Comparison of ENCODE assay signal across 36 mouse cellular contexts in genomic region chr11:43636761-43637160, GRCm38 (mm10). TPM values are rescaled to one million over a fixed set of nuclear protein-coding genes. Genes with fewer than 3 reads are reported as not detected.
DNase-seq lines count a peak whose midpoint lies in the region; ATAC-seq lines count a peak whose summit lies in the region.
"Had no signal": no experiment of that assay in that cellular context is flagged by ENCODE, and none has a peak within 500 bp of the region (broad histone marks: within the 10 kb centered on the region; RNA-seq: fewer than 3 reads in every experiment).

No protein-coding gene starts in this region.

- no peak overlapping the region for H3K4me2 ChIP-seq in kidney, embryonic 15.5 days
- no peak overlapping the region for H3K4me2 ChIP-seq in hindbrain, embryonic 16.5 days (ENCODE audit: low read length)
- H3K4me2 ChIP-seq: embryonic facial prominence, embryonic 13.5 days; hindbrain, embryonic 15.5 days; midbrain, embryonic 13.5 days; neural tube, embryonic 13.5 days had no signal

- no peak overlapping the region for H3K27ac ChIP-seq in kidney, embryonic 15.5 days
- H3K27ac ChIP-seq in hindbrain, embryonic 16.5 days (ENCODE audit: low read depth, low read length), result no peak overlapping the region
- H3K27ac ChIP-seq: embryonic facial prominence, embryonic 13.5 days; hindbrain, embryonic 10.5 days; hindbrain, embryonic 15.5 days; liver, embryonic 14.5 days; macrophage; midbrain, embryonic 13.5 days; neural tube, embryonic 13.5 days had no signal

- ATAC-seq in kidney, embryonic 15.5 days (replicated peaks; ENCODE audit: low FRiP score), result no peak
- ATAC-seq in hindbrain, embryonic 16.5 days, result no peak
- ATAC-seq: CD4-positive, CD25-positive, alpha-beta regulatory T cell, adult 4 months; forebrain, embryonic 16.5 days; midbrain, embryonic 13.5 days had no signal

- no peaks in the 10 kb centered on the region for H3K36me3 ChIP-seq in kidney, embryonic 15.5 days
- no peaks in the 10 kb centered on the region for H3K36me3 ChIP-seq in hindbrain, embryonic 16.5 days (ENCODE audit: control insufficient read depth, insufficient read depth, low read length)
- H3K36me3 ChIP-seq: embryonic facial prominence, embryonic 13.5 days; hindbrain, embryonic 10.5 days; hindbrain, embryonic 15.5 days; midbrain, embryonic 13.5 days; neural tube, embryonic 13.5 days had no signal

- no peak overlapping the region for H3K9ac ChIP-seq in kidney, embryonic 15.5 days
- H3K9ac ChIP-seq in hindbrain, embryonic 16.5 days (ENCODE audit: low read depth, low read length), result no peak overlapping the region
- H3K9ac ChIP-seq: embryonic facial prominence, embryonic 13.5 days; hindbrain, embryonic 15.5 days; liver, embryonic 14.5 days; midbrain, embryonic 13.5 days; neural tube, embryonic 13.5 days had no signal

- peak; percentile 28 for DNase-seq in kidney, postnatal 10 days
- peak; percentile 17 to 26 for DNase-seq in left cerebral cortex, postnatal 36 days (ENCODE audit: low spot score in 2 of 2)
- DNase-seq in left cerebral cortex, postnatal 4 days, result no peak
- DNase-seq in right cerebral cortex, adult 2 months (ENCODE audit: low spot score in 2 of 2), result peak; percentile 27 to 41
- DNase-seq in heart, adult 9 months (ENCODE audit: low spot score in 2 of 2), result no peak
- DNase-seq: cerebellum, adult 11 months; cerebellum, adult 9-11 months; gastrocnemius, postnatal 10 days; heart, postnatal 14 days; kidney, adult 18-20 months; liver; lung, adult 2 months; lung, postnatal 10 days had no signal

- H3K4me3 ChIP-seq in kidney, embryonic 15.5 days (replicated peaks), result no peak overlapping the region
- H3K4me3 ChIP-seq in hindbrain, embryonic 16.5 days (ENCODE audit: low read length), result no peak overlapping the region
- H3K4me3 ChIP-seq: embryonic facial prominence, embryonic 13.5 days; hindbrain, embryonic 10.5 days; hindbrain, embryonic 15.5 days; midbrain, embryonic 13.5 days; neural tube, embryonic 13.5 days had no signal

- H3K9me3 ChIP-seq in kidney, embryonic 15.5 days (replicated peaks), result 0 out of 2 replicates have a peak, but pooled peaks cover 5% of the 10 kb centered on the region
- no peaks in the 10 kb centered on the region for H3K9me3 ChIP-seq in hindbrain, embryonic 16.5 days (ENCODE audit: control insufficient read depth, low read length)
- H3K9me3 ChIP-seq: embryonic facial prominence, embryonic 13.5 days; hindbrain, embryonic 15.5 days; midbrain, embryonic 13.5 days had no signal

- H3K4me1 ChIP-seq in kidney, embryonic 15.5 days, result peaks cover 30% of the 10 kb centered on the region
- peaks cover 11% of the 10 kb centered on the region for H3K4me1 ChIP-seq in hindbrain, embryonic 16.5 days (ENCODE audit: control insufficient read depth, insufficient read depth, low read depth, low read length)

- intact Hi-C loops in left cerebral cortex, postnatal 36 days (cut with DNase I), result no loop called here
- intact Hi-C loops in left cerebral cortex, postnatal 4 days (cut with DNase I), result no loop called here

- WGBS in kidney, embryonic 15.5 days, result 62% methylated on average over 4 of the region's 4 CpGs
- 75% methylated on average over 4 of the region's 4 CpGs for WGBS in hindbrain, embryonic 16.5 days

- no peaks in the 10 kb centered on the region for H3K27me3 ChIP-seq in kidney, embryonic 15.5 days
- no peaks in the 10 kb centered on the region for H3K27me3 ChIP-seq in hindbrain, embryonic 16.5 days (replicated peaks; ENCODE audit: control insufficient read depth, insufficient read depth, low read length)
- H3K27me3 ChIP-seq: embryonic facial prominence, embryonic 13.5 days; hindbrain, embryonic 15.5 days; midbrain, embryonic 13.5 days; neural tube, embryonic 13.5 days had no signal

RNA-seq across cellular contexts. Expression of gene Fabp6, which starts 35.4 kb away (rescaled TPM):
- polyA plus RNA-seq in kidney, embryonic 15.5 days (2015; fragmentation: Nextera tagmentation; extraction: Ambion mirVana), result not detected in 2 replicates
- not detected for total RNA-seq in left cerebral cortex, postnatal 36 days (2021)
- not detected for total RNA-seq in left cerebral cortex, postnatal 4 days (2021)
- polyA plus RNA-seq in hindbrain, embryonic 16.5 days (2015; fragmentation: Nextera tagmentation; extraction: Ambion mirVana), result not detected in 2 replicates
- total RNA-seq: adrenal gland, adult 18-20 months; adrenal gland, postnatal 4 days; gastrocnemius, postnatal 10 days; heart, adult 8-10 months; heart, postnatal 14 days; layer of hippocampus, adult 18-20 months; left cerebral cortex, adult 8-10 months; megakaryocyte-erythroid progenitor cell, adult 5-6 weeks had no signal
- polyA plus RNA-seq: CD4-positive, CD25-positive, alpha-beta regulatory T cell, adult 4 months; embryonic facial prominence, embryonic 13.5 days; forebrain, embryonic 11.5 days; forebrain, embryonic 16.5 days; gonadal fat pad, adult 2 months; heart, embryonic 14.5 days; hindbrain, embryonic 10.5 days; hindbrain, embryonic 15.5 days; kidney, embryonic 16.5 days; limb, embryonic 11.5 days; liver, embryonic 14.5 days; macrophage; midbrain, embryonic 13.5 days; neural tube, embryonic 13.5 days; testis, adult 2 months had no signal

RNA-seq across cellular contexts. Expression of gene Pwwp2a, which starts 45.0 kb away (rescaled TPM):
- polyA plus RNA-seq in kidney, embryonic 15.5 days (2015; fragmentation: Nextera tagmentation; extraction: Ambion mirVana), result 29.1 and 30.6 TPM in 2 replicates
- total RNA-seq in left cerebral cortex, postnatal 36 days (2021), result 10 to 100 TPM; 56.5 to 62.4 TPM
- 10 to 100 TPM; 61.1 to 70.5 TPM for total RNA-seq in left cerebral cortex, postnatal 4 days (2021)
- polyA plus RNA-seq in hindbrain, embryonic 16.5 days (2015; fragmentation: Nextera tagmentation; extraction: Ambion mirVana), result 12.5 and 20.3 TPM in 2 replicates

RNA-seq across cellular contexts. Expression of gene 4933415A04Rik, which starts 49.9 kb away (rescaled TPM):
- polyA plus RNA-seq in kidney, embryonic 15.5 days (2015; fragmentation: Nextera tagmentation; extraction: Ambion mirVana), result 7.0 and 8.2 TPM in 2 replicates
- total RNA-seq in left cerebral cortex, postnatal 36 days (2021), result under 1 TPM; 0.76 to 0.84 TPM
- total RNA-seq in left cerebral cortex, postnatal 4 days (2021), result 1 to 10 TPM; 1.7 to 2.2 TPM
- 2.2 and 3.3 TPM in 2 replicates for polyA plus RNA-seq in hindbrain, embryonic 16.5 days (2015; fragmentation: Nextera tagmentation; extraction: Ambion mirVana)
- total RNA-seq: megakaryocyte-erythroid progenitor cell, adult 5-6 weeks had no signal
- polyA plus RNA-seq: CD4-positive, CD25-positive, alpha-beta regulatory T cell, adult 4 months; macrophage had no signal

Comparison
In these comparisons a context has a peak if more than half of its experiments do, and no peak if none do; other contexts are left out.
1. DNase-seq: peak in kidney, postnatal 10 days (single experiment), left cerebral cortex, postnatal 36 days (2 of 2) and right cerebral cortex, adult 2 months (2 of 2); none in left cerebral cortex, postnatal 4 days (single experiment) and heart, adult 9 months (0 of 2).